Mouse (Mus musculus) stomach, postnatal 0 days (tissue): Measurements from ENCODE around the gene Ropn1.

ENCODE experiments used
- CTCF ChIP-seq: IDR thresholded peaks from 2 replicates; pipeline ENCODE4 v1.5.1; 2016; ENCODE audit warnings: antibody characterized with exemption, low read depth, mild to moderate bottlenecking, moderate library complexity
- EP300 ChIP-seq: optimal IDR thresholded peaks from 2 replicates; pipeline ENCODE3; 2016; ENCODE audit warnings: antibody characterized with exemption

DNA sequence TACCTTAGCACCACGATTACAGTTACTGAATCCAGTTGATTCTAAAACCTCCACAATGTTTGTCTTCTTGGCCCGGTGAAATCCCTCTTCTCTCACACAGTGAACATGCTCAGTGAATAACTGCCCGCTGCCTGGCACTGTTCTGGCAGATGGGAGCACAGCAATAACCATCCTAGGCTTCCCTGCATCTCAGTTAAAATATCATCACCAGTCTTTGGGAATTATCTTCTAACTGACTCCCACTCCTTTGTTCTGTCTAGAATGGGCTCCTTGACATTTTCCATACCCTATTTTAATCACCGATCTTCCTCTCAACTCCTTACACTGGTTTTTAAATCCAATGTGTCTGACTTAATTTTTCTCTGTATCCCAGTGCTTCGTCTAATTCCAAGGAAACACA is 3.3 kb downstream of the Ropn1 start:
- TF ChIP-seq CTCF (no peak), EP300 (no peak)
